Mouse (Mus musculus) embryonic facial prominence, embryonic 11.5 days (tissue): Measurements from ENCODE around the gene Dock9. TPM values are rescaled to one million over a fixed set of nuclear protein-coding genes. Genes with fewer than 3 reads are reported as not detected.

Experiments used
- ATAC-seq: fragments of 200-750 bp; cut with Nextera tagmentation; replicated peaks from 2 replicates; pipeline ENCODE4 v1.8.0; 2017; ENCODE audit warnings: low read depth; ENCODE audit not compliant: insufficient number of reproducible peaks, low FRiP score, low TSS enrichment
- DNase-seq: peaks from one replicate; pipeline ENCODE4 v3.0.0-alpha.2; 2015; ENCODE audit warnings: low spot score
- H3K27ac ChIP-seq: fragments of 300-500 bp; sonication (generic); replicated peaks from 2 replicates; pipeline ENCODE4 v1.5.1; 2014; ENCODE audit warnings: mild to moderate bottlenecking, low read depth, low read length, control low read depth
- H3K27me3 ChIP-seq: fragments of 300-500 bp; sonication (generic); 2 replicates; pipeline ENCODE4 v1.6.1; 2014; ENCODE audit warnings: mild to moderate bottlenecking, low read length, moderate library complexity, mixed read lengths; ENCODE audit not compliant: control insufficient read depth, insufficient read depth
- H3K36me3 ChIP-seq: fragments of 300-500 bp; sonication (generic); replicated peaks from 2 replicates; pipeline ENCODE4 v1.6.1; 2014; ENCODE audit warnings: low read depth, mild to moderate bottlenecking, low read length, moderate library complexity, mixed read lengths; ENCODE audit not compliant: control insufficient read depth, insufficient read depth
- H3K4me1 ChIP-seq: fragments of 300-500 bp; sonication (generic); 2 replicates; pipeline ENCODE4 v1.6.1; 2014; ENCODE audit warnings: low read length, mixed read lengths; ENCODE audit not compliant: control insufficient read depth, insufficient read depth
- H3K4me2 ChIP-seq: fragments of 300-500 bp; sonication (generic); 2 replicates; pipeline ENCODE4 v1.6.1; 2014; ENCODE audit warnings: low read depth, mild to moderate bottlenecking, control low read depth, low read length, moderate library complexity
- H3K4me3 ChIP-seq: fragments of 300-500 bp; sonication (generic); 2 replicates; pipeline ENCODE4 v1.5.1; 2014; ENCODE audit warnings: low read depth, low read length, control low read depth
- H3K9ac ChIP-seq: fragments of 300-500 bp; sonication (generic); replicated peaks from 2 replicates; pipeline ENCODE4 v1.6.1; 2014; ENCODE audit warnings: mild to moderate bottlenecking, control low read depth, low read length
- H3K9me3 ChIP-seq: fragments of 300-500 bp; sonication (generic); replicated peaks from 2 replicates; pipeline ENCODE4 v1.6.1; 2016; ENCODE audit warnings: mild to moderate bottlenecking, low read length, inconsistent platforms, mixed read lengths; ENCODE audit not compliant: control insufficient read depth
- WGBS: fragments of 180-500 bp; shearing (Covaris S2); extraction: QIAGEN DNeasy Blood & Tissue Kit; methylation state at CpG from one replicate; pipeline ENCODE4 v1.1.7; 2014; 5-methylcytosine and 5-hydroxymethylcytosine counted together
- polyA plus RNA-seq: library from polyadenylated mRNA; unstranded; fragments of >200 nt; fragmentation: Nextera tagmentation; extraction: Ambion mirVana; gene quantifications from 2 replicates; pipeline ENCODE4 v1.2.1, GENCODE M21; 2014

Dock9 gene
- polyA plus RNA-seq, 1 experiment from 2014 or later, result 4.9 TPM

DNA sequence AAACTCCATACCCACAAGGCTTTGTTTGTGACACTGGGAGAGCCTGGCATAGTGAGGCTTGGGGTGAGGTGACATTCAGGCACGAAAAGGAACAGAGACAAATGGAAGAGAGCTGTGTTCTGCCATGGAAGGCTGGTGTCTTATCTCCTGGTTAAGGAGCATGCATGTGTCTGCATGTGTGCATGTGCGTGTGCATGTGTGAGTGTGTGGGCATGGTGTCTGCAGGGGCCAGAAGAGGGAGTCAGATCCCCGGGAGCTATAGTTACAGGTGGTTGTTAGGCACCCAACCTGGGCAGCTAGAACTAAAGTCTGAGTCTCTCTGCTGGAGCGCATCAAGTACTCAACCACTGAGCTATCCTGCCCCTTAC is 83.8 kb downstream of the Dock9 start:
- no peaks in the 10 kb centered on the region for H3K4me1 ChIP-seq
- H3K27ac ChIP-seq, result no peak overlapping the region
- no peak overlapping the region for H3K9ac ChIP-seq
- H3K4me3 ChIP-seq, result no peak overlapping the region
- no peaks in the 10 kb centered on the region for H3K36me3 ChIP-seq
- no peaks in the 10 kb centered on the region for H3K9me3 ChIP-seq
- no peak overlapping the region for H3K4me2 ChIP-seq
- no peak for DNase-seq
- H3K27me3 ChIP-seq, result no peaks in the 10 kb centered on the region
- no peak for ATAC-seq
- WGBS, result 51% methylated on average over 4 of the region's 4 CpGs

DNA sequence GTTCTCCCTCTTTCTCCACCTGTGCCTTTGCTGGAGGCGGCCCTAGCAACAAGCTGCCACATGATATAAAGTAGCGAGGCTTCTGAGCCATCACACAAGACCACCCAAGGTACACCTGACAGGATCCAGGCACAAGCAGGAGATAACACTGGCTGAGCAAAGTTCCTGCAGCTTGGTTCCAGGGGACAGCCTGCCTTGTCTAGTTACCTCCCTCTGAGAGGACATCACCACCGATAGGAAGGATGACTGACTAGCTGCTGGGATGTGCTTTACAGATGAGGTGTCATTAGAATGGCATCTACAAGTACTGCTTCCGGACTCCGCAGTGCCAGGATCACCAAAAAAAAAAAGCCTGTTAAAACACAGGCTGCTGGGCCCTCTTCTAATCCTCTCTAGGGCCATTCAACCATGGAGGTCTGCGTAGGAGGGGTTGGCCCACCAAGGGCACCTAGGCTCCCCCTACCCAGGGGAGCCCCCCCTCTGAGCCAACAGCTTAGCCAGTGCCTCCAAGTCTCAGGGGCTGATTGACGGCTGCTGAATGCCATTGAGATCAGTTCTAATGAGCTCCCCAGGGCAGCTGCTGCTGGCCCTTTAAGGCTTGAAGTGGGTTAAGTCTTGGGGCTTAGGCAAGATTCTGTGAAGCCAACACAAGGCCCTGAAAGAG is 84.3 kb downstream of the Dock9 start:
- ATAC-seq, result peak; percentile 85
- no peak overlapping the region for H3K27ac ChIP-seq

DNA sequence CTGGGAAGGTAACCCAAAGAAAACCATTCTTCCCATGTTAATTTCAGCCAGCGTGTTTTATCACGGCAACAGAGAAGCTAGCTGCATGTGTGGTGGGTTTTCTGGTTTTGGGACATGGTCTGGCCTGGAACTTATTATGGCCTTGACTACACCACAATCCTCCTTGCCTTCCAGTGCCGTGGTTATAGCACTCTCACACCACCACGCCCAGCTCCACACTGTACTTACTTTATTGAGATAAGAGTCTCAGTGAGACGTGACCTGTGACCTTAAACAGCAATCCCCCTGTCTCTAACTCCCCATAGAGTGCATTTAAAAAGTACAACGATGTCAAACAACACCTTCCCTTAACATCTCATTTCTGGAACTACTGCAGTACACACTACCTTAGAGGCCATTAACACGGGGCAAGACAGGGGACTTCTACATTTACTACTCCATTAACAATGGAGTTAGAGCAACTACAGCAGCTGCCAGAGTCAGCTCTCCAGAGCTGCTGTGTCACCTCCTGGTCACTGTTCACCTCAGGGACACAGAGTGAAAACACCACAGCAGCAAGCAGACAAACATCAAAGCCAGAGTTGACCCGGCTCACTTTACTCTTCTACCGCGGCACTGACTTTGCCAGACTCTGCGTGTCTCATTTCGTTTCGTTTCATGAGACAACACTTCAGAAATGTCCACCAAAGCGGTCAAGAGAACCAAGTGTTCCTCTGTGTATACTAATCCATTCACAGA is 86.4 kb downstream of the Dock9 start:
- H3K4me2 ChIP-seq, result no peak overlapping the region
- DNase-seq (no peak), ATAC-seq (no peak)
- H3K9ac ChIP-seq, result no peak overlapping the region
- H3K27me3 ChIP-seq, result no peaks in the 10 kb centered on the region
- H3K27ac ChIP-seq, result no peak overlapping the region
- no peaks in the 10 kb centered on the region for H3K36me3 ChIP-seq
- H3K9me3 ChIP-seq, result no peaks in the 10 kb centered on the region
- 63% methylated on average over 14 of the region's 14 CpGs for WGBS
- no peaks in the 10 kb centered on the region for H3K4me1 ChIP-seq
- H3K4me3 ChIP-seq, result no peak overlapping the region

More for the DNA sequence above, 84.3 kb downstream of the Dock9 start:
- Histone ChIP-seq H3K4me3 (no peak overlapping the region), H3K27me3 (no peaks in the 10 kb centered on the region), H3K4me1 (no peaks in the 10 kb centered on the region), H3K9me3 (no peaks in the 10 kb centered on the region), H3K36me3 (no peaks in the 10 kb centered on the region), H3K4me2 (no peak overlapping the region), H3K9ac (no peak overlapping the region)
- DNase-seq, result peak; percentile 66
- 11% methylated on average over 7 of the region's 7 CpGs for WGBS

DNA sequence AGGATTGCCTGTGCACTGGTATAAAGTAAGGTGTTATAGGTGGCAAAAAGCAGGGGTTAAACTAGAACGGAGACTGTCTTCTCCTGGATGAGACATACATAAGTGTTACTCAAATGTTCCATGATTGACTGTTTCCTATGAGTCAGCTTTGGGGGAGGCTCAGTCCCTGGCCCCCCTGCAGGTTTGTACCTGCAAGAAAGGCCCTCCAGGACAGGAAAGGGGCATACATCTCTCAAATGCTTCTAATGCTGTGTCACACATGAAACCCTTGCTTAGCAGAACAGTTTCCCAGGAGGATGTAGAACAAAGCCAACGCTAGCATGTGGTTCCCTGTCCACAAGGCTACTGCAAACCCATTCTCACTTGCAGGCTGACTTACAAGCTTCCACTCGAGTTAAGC is 87.5 kb downstream of the Dock9 start:
- H3K9me3 ChIP-seq, result no peaks in the 10 kb centered on the region
- no peak overlapping the region for H3K4me2 ChIP-seq
- no peaks in the 10 kb centered on the region for H3K4me1 ChIP-seq
- H3K9ac ChIP-seq, result no peak overlapping the region
- ATAC-seq, result no peak
- 73% methylated on average over 3 of the region's 3 CpGs for WGBS
- no peak overlapping the region for H3K4me3 ChIP-seq
- H3K36me3 ChIP-seq, result no peaks in the 10 kb centered on the region
- H3K27me3 ChIP-seq, result no peaks in the 10 kb centered on the region
- DNase-seq, result no peak
- no peak overlapping the region for H3K27ac ChIP-seq

DNA sequence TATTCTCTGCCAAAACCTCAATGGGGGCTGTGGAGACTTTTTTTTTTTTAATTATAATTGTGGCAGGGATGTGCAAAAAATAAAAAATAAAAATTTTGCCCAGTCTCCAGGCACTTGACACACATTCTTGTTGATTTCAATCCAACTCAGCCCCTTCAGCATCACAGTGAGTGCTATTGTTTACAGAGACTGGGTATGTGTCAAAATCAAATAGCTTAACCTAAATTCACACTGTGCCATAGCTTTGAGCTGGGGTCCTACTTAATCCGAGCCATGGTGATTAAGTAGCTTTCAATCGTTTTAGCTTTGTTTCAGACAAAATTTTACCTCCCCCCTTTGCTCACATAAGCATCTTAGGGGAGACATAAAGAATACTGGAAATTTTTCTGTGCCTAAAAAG is 89.4 kb downstream of the Dock9 start:
- Histone ChIP-seq H3K4me2 (no peak overlapping the region), H3K9ac (no peak overlapping the region), H3K27ac (no peak overlapping the region), H3K4me1 (no peaks in the 10 kb centered on the region), H3K9me3 (no peaks in the 10 kb centered on the region), H3K27me3 (no peaks in the 10 kb centered on the region), H3K4me3 (no peak overlapping the region), H3K36me3 (no peaks in the 10 kb centered on the region)
- no peak for DNase-seq
- ATAC-seq, result no peak
- 32% methylated on average over 2 of the region's 2 CpGs for whole genome bisulfite sequencing

DNA sequence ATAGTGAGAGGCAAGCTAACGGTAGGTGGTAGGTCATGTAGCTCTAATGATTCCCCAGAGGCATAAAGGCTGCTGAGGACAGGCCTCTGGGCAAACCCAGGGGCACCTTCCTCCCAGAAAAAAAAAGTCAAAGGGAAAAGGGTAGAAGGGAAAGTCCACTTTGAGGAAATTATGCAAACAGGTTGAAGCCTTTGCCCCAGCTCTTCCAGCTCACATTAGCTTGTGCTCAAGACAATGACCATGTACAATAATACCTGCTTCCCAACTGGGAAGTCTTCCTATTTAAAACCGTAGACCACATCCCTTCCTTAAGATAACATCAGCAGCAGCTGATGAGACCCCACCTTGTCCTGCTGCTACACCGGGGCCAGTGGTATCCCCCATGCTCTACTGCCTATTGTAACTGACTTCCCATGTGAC is 91.1 kb downstream of the Dock9 start:
- no peak overlapping the region for H3K27ac ChIP-seq
- no peak overlapping the region for H3K4me2 ChIP-seq
- H3K9ac ChIP-seq, result no peak overlapping the region
- H3K36me3 ChIP-seq, result no peaks in the 10 kb centered on the region
- no peaks in the 10 kb centered on the region for H3K4me1 ChIP-seq
- H3K9me3 ChIP-seq, result no peaks in the 10 kb centered on the region
- DNase-seq (no peak), ATAC-seq (no peak)
- H3K27me3 ChIP-seq, result no peaks in the 10 kb centered on the region
- 74% methylated on average over 3 of the region's 3 CpGs for WGBS
- no peak overlapping the region for H3K4me3 ChIP-seq

DNA sequence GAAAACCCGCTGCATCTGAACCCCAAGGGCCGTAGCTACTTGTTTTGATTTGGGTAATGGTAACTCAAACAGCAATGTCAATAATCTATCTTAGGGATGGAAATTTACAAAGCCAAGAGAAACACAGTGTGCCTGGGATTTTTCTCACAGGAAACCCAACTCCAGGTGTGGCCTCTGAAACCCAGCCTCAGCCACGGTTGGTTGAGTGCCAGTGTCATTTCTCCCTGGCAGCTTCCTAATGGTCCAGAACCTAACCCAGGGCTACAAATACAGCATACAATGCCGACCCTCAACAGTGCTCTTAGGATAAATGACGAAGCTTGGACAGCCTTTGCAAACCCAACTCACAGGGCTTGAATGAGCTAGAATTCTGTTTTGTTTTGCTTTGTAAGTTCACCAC is 92.0 kb downstream of the Dock9 start:
- no peak overlapping the region for H3K27ac ChIP-seq
- H3K9me3 ChIP-seq, result no peaks in the 10 kb centered on the region
- WGBS, result 68% methylated on average over 5 of the region's 5 CpGs
- ATAC-seq, result no peak
- no peaks in the 10 kb centered on the region for H3K27me3 ChIP-seq
- no peaks in the 10 kb centered on the region for H3K4me1 ChIP-seq
- no peaks in the 10 kb centered on the region for H3K36me3 ChIP-seq
- no peak for DNase-seq
- no peak overlapping the region for H3K9ac ChIP-seq
- no peak overlapping the region for H3K4me2 ChIP-seq
- H3K4me3 ChIP-seq, result no peak overlapping the region

DNA sequence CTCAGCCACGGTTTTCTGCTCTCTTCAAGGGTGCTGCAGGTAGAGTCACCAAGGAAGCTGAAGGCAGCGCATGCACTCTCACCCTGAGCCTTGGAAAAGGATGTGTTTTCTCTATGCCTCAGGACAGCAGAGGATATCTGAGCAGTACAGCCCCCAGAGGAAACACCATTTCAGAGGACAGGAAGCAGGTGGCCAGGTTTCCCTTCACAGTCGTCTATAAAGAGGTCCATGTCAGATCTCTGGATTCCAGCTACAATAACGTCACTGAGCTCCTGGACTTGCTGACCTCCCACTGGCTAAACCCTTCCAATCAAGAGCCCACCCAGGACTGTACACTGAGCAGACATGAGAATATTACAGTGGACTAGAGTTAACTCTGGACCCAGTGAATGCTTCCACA is 95.1 kb downstream of the Dock9 start:
- no peak overlapping the region for H3K4me3 ChIP-seq
- no peaks in the 10 kb centered on the region for H3K27me3 ChIP-seq
- no peaks in the 10 kb centered on the region for H3K4me1 ChIP-seq
- no peak overlapping the region for H3K27ac ChIP-seq
- H3K4me2 ChIP-seq, result no peak overlapping the region
- DNase-seq (no peak), ATAC-seq (no peak)
- WGBS, result 50% methylated on average over 4 of the region's 4 CpGs
- no peak overlapping the region for H3K9ac ChIP-seq
- no peaks in the 10 kb centered on the region for H3K9me3 ChIP-seq
- H3K36me3 ChIP-seq, result no peaks in the 10 kb centered on the region
